Mouse (Mus musculus): Measurements from ENCODE around the gene Mbnl2. TPM values are rescaled to one million over a fixed set of nuclear protein-coding genes. Genes with fewer than 3 reads are reported as not detected.
A peak's percentile ranks its signal among the peaks of the same experiment; 100 is the strongest.

Gene Mbnl2
- polyA plus RNA-seq, 1 experiment from 2014 or later: 28.9 TPM

DNA sequence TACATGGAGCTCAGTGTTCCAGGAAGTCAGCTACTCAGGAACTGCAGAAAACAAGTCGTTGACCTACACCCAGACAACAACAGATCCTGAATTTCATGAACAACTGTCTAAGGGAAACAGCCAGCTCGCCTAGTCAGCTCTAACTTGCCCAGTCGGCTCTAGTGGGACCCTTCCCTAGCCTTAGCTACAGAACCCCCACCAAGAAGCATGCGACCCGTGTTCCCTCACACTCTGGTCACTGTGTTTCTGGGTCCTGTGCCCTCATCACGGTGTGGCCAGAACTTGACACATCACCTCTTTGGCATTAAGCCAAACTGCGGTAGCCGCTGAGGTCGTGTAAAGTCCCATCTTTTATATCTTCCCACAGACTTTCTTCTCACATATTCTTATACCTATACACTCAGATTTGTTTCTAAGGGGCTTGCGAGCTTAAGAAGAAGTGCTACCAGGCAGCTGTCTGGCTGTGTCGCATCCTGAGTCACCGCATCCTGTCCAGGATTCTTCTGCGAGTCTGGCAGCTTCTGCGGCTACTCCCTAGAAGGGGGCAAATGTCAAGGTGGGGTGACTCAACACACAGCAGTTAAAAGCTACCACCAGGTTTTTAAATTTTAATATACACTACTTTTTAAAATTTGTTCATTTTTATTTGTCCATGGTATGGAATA, 193.8 kb downstream of the Mbnl2 start:
- no peak overlapping the region for H3K27ac ChIP-seq (replicated peaks)
- H3K4me1 ChIP-seq: no peaks in the 10 kb centered on the region
- H3K9ac ChIP-seq (replicated peaks): no peak overlapping the region
- H3K36me3 ChIP-seq: no peaks in the 10 kb centered on the region
- no peaks in the 10 kb centered on the region for H3K27me3 ChIP-seq (replicated peaks)
- H3K9me3 ChIP-seq (replicated peaks): no peaks in the 10 kb centered on the region
- no peak for ATAC-seq (ENCODE audit: low FRiP score)
- 86% methylated on average over 14 of the region's 14 CpGs for WGBS
- no peak overlapping the region for H3K4me2 ChIP-seq
- no peak overlapping the region for H3K4me3 ChIP-seq (replicated peaks)

DNA sequence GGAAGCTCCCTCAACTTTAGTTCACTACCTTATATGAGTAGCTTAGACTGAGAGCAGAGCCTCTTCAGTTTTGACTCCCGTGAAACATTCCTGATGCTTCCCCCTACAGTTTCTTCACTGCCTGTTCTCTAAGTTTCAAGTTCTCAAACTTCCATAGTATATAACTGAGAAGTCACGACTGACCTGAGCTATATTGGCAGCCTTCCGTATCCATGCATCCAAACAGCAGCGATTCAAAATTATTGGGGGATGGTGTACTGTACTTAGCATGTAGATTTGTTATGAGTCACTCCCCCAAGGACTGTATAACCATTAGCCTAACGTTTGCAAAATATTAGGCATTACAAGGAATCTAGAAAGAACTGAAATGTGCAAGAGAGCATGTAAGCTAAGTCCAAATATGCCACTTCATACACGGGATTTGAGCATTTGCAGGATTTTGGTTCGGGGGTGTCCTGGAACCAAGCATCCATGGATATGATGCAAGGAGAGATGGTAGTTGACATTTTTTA, 200.8 kb downstream of the Mbnl2 start:
- WGBS: 72% methylated on average over 7 of the region's 7 CpGs
- no peaks in the 10 kb centered on the region for H3K36me3 ChIP-seq
- no peak overlapping the region for H3K9ac ChIP-seq (replicated peaks)
- no peaks in the 10 kb centered on the region for H3K27me3 ChIP-seq (replicated peaks)
- no peak for ATAC-seq (ENCODE audit: low FRiP score)
- H3K4me3 ChIP-seq (replicated peaks): peak overlapping the region; percentile 63
- H3K9me3 ChIP-seq (replicated peaks): no peaks in the 10 kb centered on the region
- H3K4me1 ChIP-seq: peaks cover 22% of the 10 kb centered on the region
- peak overlapping the region; percentile 55 for H3K4me2 ChIP-seq
- H3K27ac ChIP-seq (replicated peaks): no peak overlapping the region

- Histone ChIP-seq H3K4me1 (peaks cover 32% of the 10 kb centered on the region), H3K4me3 (replicated peaks) (peak overlapping the region; percentile 63), H3K27me3 (replicated peaks) (no peaks in the 10 kb centered on the region), H3K27ac (replicated peaks) (peak overlapping the region; percentile 99), H3K36me3 (no peaks in the 10 kb centered on the region), H3K9ac (replicated peaks) (peak overlapping the region; percentile 78), H3K4me2 (peak overlapping the region; percentile 55), H3K9me3 (replicated peaks) (no peaks in the 10 kb centered on the region)
- under 1% methylated on average over 45 of the region's 46 CpGs for WGBS
- ATAC-seq (ENCODE audit: low FRiP score): peak; percentile 95
These were observed 202.0 kb downstream of the Mbnl2 start for GRCm38 (mm10) chr14:120477288-120477981.

DNA sequence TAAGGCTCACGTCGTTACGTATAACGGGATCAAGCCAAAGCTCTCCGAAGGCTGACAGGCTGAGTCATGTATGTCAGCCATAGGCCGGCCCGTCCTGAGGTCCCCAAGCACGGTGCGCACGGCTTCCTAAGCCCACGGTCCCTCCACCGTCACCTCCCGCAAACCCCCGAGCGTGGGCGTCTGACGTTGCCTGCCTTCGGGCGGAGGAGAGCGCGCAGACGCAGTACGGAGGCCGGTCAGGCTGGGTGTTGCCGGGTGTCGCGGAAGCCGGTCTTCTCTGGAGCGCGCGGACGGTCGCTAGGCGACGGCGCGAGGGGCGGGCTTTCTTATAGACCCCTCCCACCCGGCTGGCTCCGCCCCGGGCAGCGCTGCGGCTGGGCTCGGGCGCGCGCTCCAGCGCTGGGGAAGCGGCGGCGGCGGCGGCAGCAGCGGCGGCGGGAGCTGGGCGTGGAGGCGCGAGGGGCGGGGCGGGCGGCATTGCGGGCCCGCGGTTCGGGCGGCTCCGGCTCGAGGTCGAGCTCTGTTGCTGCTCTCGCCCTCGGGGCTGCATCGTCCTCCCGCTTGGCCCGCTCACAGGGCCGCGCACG, 202.6 kb downstream of the Mbnl2 start, which contains the start of gene Rap2a:
Rap2a (plus strand) TSS at position 463 of the 587 bp plus-strand sequence.
- H3K4me3 ChIP-seq (replicated peaks): peak within 1 kb of the TSS; percentile 63
- peak within 1 kb of the TSS; percentile 78 for H3K9ac ChIP-seq (replicated peaks)
- H3K4me1 ChIP-seq: peaks cover 33% of the 10 kb centered on the region
- no peaks in the 10 kb centered on the region for H3K27me3 ChIP-seq (replicated peaks)
- ATAC-seq (ENCODE audit: low FRiP score): peak; percentile 93
- no peaks in the 10 kb centered on the region for H3K9me3 ChIP-seq (replicated peaks)
- peak within 1 kb of the TSS; percentile 66 for H3K4me2 ChIP-seq
- WGBS: under 1% methylated on average over 62 of the region's 78 CpGs
- H3K36me3 ChIP-seq: no peaks in the 10 kb centered on the region
- H3K27ac ChIP-seq (replicated peaks): peak within 1 kb of the TSS; percentile 99

GRCm38 (mm10) chr14:120478641-120479341, 203.3 kb downstream of the Mbnl2 start:
- peak overlapping the region; percentile 99 for H3K27ac ChIP-seq (replicated peaks)
- peak overlapping the region; percentile 66 for H3K4me2 ChIP-seq
- peak overlapping the region; percentile 78 for H3K9ac ChIP-seq (replicated peaks)
- H3K27me3 ChIP-seq (replicated peaks): no peaks in the 10 kb centered on the region
- H3K4me3 ChIP-seq (replicated peaks): peak overlapping the region; percentile 63
- ATAC-seq (ENCODE audit: low FRiP score): peak; percentile 16
- H3K4me1 ChIP-seq: peaks cover 33% of the 10 kb centered on the region
- no peaks in the 10 kb centered on the region for H3K9me3 ChIP-seq (replicated peaks)
- under 1% methylated on average over 48 of the region's 62 CpGs for WGBS
- H3K36me3 ChIP-seq: no peaks in the 10 kb centered on the region

- 84% methylated on average over 8 of the region's 8 CpGs for WGBS
- ATAC-seq (ENCODE audit: low FRiP score): no peak
- Histone ChIP-seq H3K4me3 (replicated peaks) (peak overlapping the region; percentile 18), H3K27ac (replicated peaks) (no peak overlapping the region), H3K9me3 (replicated peaks) (no peaks in the 10 kb centered on the region), H3K36me3 (no peaks in the 10 kb centered on the region), H3K27me3 (replicated peaks) (no peaks in the 10 kb centered on the region), H3K9ac (replicated peaks) (no peak overlapping the region), H3K4me1 (peaks cover 33% of the 10 kb centered on the region), H3K4me2 (peak overlapping the region; percentile 66)
These were observed 205.0 kb downstream of the Mbnl2 start for GRCm38 (mm10) chr14:120480341-120480900.

GRCm38 (mm10) chr14:120480927-120481326, 205.5 kb downstream of the Mbnl2 start:
- Histone ChIP-seq H3K9ac (replicated peaks) (no peak overlapping the region), H3K36me3 (no peaks in the 10 kb centered on the region), H3K4me2 (peak overlapping the region; percentile 31), H3K4me3 (replicated peaks) (no peak overlapping the region), H3K9me3 (replicated peaks) (no peaks in the 10 kb centered on the region), H3K27me3 (replicated peaks) (no peaks in the 10 kb centered on the region), H3K4me1 (peaks cover 33% of the 10 kb centered on the region), H3K27ac (replicated peaks) (no peak overlapping the region)
- WGBS: 96% methylated on average over 4 of the region's 4 CpGs
- no peak for ATAC-seq (ENCODE audit: low FRiP score)

Other genes with a start within 250 kb of the Mbnl2 start
- gene Oxgr1, start 233.2 kb upstream of the Mbnl2 start, polyA plus RNA-seq (2015; fragmentation: Nextera tagmentation; extraction: Ambion mirVana): not detected in 2 replicates
- gene Rap2a, start 202.8 kb downstream of the Mbnl2 start, polyA plus RNA-seq (2015; fragmentation: Nextera tagmentation; extraction: Ambion mirVana): 19.0 and 21.3 TPM in 2 replicates